Mouse (Mus musculus) heart, postnatal 0 days (tissue): Measurements from ENCODE around the gene Tfrc.
A peak's percentile ranks its signal among the peaks of the same experiment; 100 is the strongest.

Source experiments
- CTCF ChIP-seq: IDR thresholded peaks from 2 replicates; pipeline ENCODE4 v1.5.1; 2016; ENCODE audit warnings: antibody characterized with exemption, control low read depth, low read depth
- EP300 ChIP-seq: IDR thresholded peaks from 2 replicates; pipeline ENCODE4 v1.6.1; 2016; ENCODE audit warnings: antibody characterized with exemption, low read depth

DNA sequence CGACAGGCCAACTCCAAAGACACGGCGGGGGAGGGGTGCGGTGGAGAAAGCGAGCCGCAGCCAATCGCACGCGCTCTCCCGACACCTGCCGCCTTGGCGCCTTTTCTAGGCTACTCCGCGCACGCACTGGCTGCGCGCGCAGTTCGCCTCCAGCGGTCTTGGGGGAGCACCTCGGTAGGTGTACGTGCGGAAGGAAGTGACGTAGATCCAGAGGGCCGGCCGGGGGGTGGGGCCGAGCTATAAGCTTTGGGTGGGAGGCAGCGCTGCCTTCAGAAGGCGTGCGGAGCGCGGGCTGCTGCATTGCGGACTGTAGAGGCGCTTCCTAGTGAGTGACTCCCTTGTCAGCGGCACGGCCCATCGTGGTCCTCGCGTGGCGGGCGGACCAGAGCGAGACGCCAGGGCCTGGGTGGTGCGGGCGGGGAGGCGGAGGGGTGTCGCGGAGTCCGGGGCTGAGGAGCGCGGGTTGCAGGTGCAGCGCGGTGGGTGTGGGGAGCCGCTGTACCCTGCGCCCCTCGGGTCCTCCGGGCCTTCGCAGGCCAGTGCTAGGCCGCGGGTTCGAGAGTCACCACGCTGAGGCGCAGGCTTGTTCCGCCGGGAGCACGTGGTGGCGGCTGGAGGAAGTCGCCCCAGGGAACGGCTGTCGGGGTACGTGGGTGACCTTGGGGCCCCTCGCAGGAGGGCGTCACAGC, at the start of gene Tfrc:
- TF ChIP-seq EP300 = peak; percentile 53; the same call in 1 of the 2 replicates
- TF ChIP-seq CTCF = no peak
